In genomic region chr5:123315219-123315866, GRCm38 (mm10) we compare ENCODE assay signal across 11 mouse cellular contexts. TPM values are rescaled to one million over a fixed set of nuclear protein-coding genes. Genes with fewer than 3 reads are reported as not detected.
DNase-seq lines count a peak whose midpoint lies in the region; ATAC-seq lines count a peak whose summit lies in the region.
"Had no signal": no experiment of that assay in that cellular context is flagged by ENCODE, and none has a peak within 500 bp of the region (broad histone marks: within the 10 kb centered on the region; RNA-seq: fewer than 3 reads in every experiment).

No protein-coding gene starts in this region.

- peak; percentile 61 for DNase-seq in hindbrain, embryonic 10.5 days (ENCODE audit: low spot score)
- no peak for DNase-seq in hindbrain, embryonic 14.5 days (ENCODE audit: low spot score)
- DNase-seq in spleen, adult 12 weeks (ENCODE audit: low spot score), result peak; percentile 8
- no peak for DNase-seq in right cerebral cortex, postnatal 25 days
- DNase-seq in layer of hippocampus, postnatal 10 days (ENCODE audit: low spot score in 2 of 2), result no peak
- DNase-seq: kidney, adult 18-20 months had no signal

- H3K4me1 ChIP-seq in hindbrain, embryonic 10.5 days (replicated peaks), result peaks cover 38% of the 10 kb centered on the region
- 0 out of 2 replicates have a peak, but pooled peaks cover 11% of the 10 kb centered on the region for H3K4me1 ChIP-seq in hindbrain, embryonic 14.5 days (replicated peaks; ENCODE audit: control insufficient read depth, insufficient read depth, low read length)
- peaks cover 23% of the 10 kb centered on the region for H3K4me1 ChIP-seq in neural tube, embryonic 13.5 days (replicated peaks)
- peaks cover 18% of the 10 kb centered on the region for H3K4me1 ChIP-seq in neural tube, embryonic 15.5 days
- H3K4me1 ChIP-seq in heart, embryonic 12.5 days (replicated peaks), result peaks cover 36% of the 10 kb centered on the region

- H3K4me2 ChIP-seq in hindbrain, embryonic 14.5 days (replicated peaks), result no peak overlapping the region
- no peak overlapping the region for H3K4me2 ChIP-seq in neural tube, embryonic 13.5 days
- no peak overlapping the region for H3K4me2 ChIP-seq in neural tube, embryonic 15.5 days
- H3K4me2 ChIP-seq in heart, embryonic 12.5 days, result no peak overlapping the region

- no peaks in the 10 kb centered on the region for H3K36me3 ChIP-seq in hindbrain, embryonic 10.5 days
- H3K36me3 ChIP-seq in hindbrain, embryonic 14.5 days (replicated peaks; ENCODE audit: control insufficient read depth, insufficient read depth), result no peaks in the 10 kb centered on the region
- H3K36me3 ChIP-seq in neural tube, embryonic 13.5 days, result no peaks in the 10 kb centered on the region
- no peaks in the 10 kb centered on the region for H3K36me3 ChIP-seq in neural tube, embryonic 15.5 days
- no peaks in the 10 kb centered on the region for H3K36me3 ChIP-seq in heart, embryonic 12.5 days

- peak overlapping the region; percentile 57 for H3K27ac ChIP-seq in hindbrain, embryonic 10.5 days
- H3K27ac ChIP-seq in hindbrain, embryonic 14.5 days, result no peak overlapping the region
- peak overlapping the region; percentile 59; the same call in 1 of the 2 replicates for H3K27ac ChIP-seq in neural tube, embryonic 13.5 days (replicated peaks)
- no peak overlapping the region for H3K27ac ChIP-seq in neural tube, embryonic 15.5 days (replicated peaks)
- no peak overlapping the region for H3K27ac ChIP-seq in heart, embryonic 12.5 days (ENCODE audit: poor library complexity, severe bottlenecking)
- H3K27ac ChIP-seq: liver, embryonic 14.5 days had no signal

- H3K4me3 ChIP-seq in hindbrain, embryonic 10.5 days, result no peak overlapping the region
- no peak overlapping the region for H3K4me3 ChIP-seq in hindbrain, embryonic 14.5 days (replicated peaks; ENCODE audit: low read length)
- H3K4me3 ChIP-seq in neural tube, embryonic 13.5 days, result no peak overlapping the region
- H3K4me3 ChIP-seq in neural tube, embryonic 15.5 days (replicated peaks), result no peak overlapping the region
- H3K4me3 ChIP-seq in heart, embryonic 12.5 days, result no peak overlapping the region

- no peak overlapping the region for H3K9ac ChIP-seq in hindbrain, embryonic 14.5 days
- H3K9ac ChIP-seq in neural tube, embryonic 13.5 days, result no peak overlapping the region
- no peak overlapping the region for H3K9ac ChIP-seq in neural tube, embryonic 15.5 days (replicated peaks)
- H3K9ac ChIP-seq in heart, embryonic 12.5 days, result no peak overlapping the region
- H3K9ac ChIP-seq: liver, embryonic 14.5 days had no signal

- no peaks in the 10 kb centered on the region for H3K9me3 ChIP-seq in hindbrain, embryonic 10.5 days
- no peaks in the 10 kb centered on the region for H3K9me3 ChIP-seq in hindbrain, embryonic 14.5 days (ENCODE audit: control insufficient read depth, low read length)
- no peaks in the 10 kb centered on the region for H3K9me3 ChIP-seq in neural tube, embryonic 13.5 days
- no peaks in the 10 kb centered on the region for H3K9me3 ChIP-seq in neural tube, embryonic 15.5 days (replicated peaks)
- H3K9me3 ChIP-seq in heart, embryonic 12.5 days (replicated peaks), result 0 out of 2 replicates have a peak, but pooled peaks cover 3% of the 10 kb centered on the region

- H3K27me3 ChIP-seq in hindbrain, embryonic 10.5 days (ENCODE audit: insufficient read depth, poor library complexity, severe bottlenecking), result no peaks in the 10 kb centered on the region; the same call in 1 of the 2 replicates
- H3K27me3 ChIP-seq in hindbrain, embryonic 14.5 days (ENCODE audit: control insufficient read depth, insufficient read depth, low read length), result no peaks in the 10 kb centered on the region
- H3K27me3 ChIP-seq in neural tube, embryonic 13.5 days, result no peaks in the 10 kb centered on the region
- no peaks in the 10 kb centered on the region for H3K27me3 ChIP-seq in neural tube, embryonic 15.5 days (replicated peaks)
- H3K27me3 ChIP-seq in heart, embryonic 12.5 days (replicated peaks), result no peaks in the 10 kb centered on the region

- ATAC-seq in hindbrain, embryonic 14.5 days (ENCODE audit: low FRiP score), result no peak
- ATAC-seq in neural tube, embryonic 13.5 days (ENCODE audit: low read depth), result no peak
- ATAC-seq in neural tube, embryonic 15.5 days (ENCODE audit: low FRiP score), result no peak
- no peak for ATAC-seq in heart, embryonic 12.5 days (ENCODE audit: insufficient number of reproducible peaks, low FRiP score)
- ATAC-seq: forebrain, embryonic 16.5 days had no signal

- 29% methylated on average over 10 of the region's 10 CpGs for WGBS in hindbrain, embryonic 10.5 days
- WGBS in hindbrain, embryonic 14.5 days, result 27% methylated on average over 9 of the region's 10 CpGs
- 30% methylated on average over 10 of the region's 10 CpGs for WGBS in neural tube, embryonic 13.5 days
- 31% methylated on average over 10 of the region's 10 CpGs for WGBS in neural tube, embryonic 15.5 days
- 44% methylated on average over 10 of the region's 10 CpGs for WGBS in heart, embryonic 12.5 days

RNA-seq across cellular contexts. Expression of gene Bcl7a, which starts 28.3 kb away (rescaled TPM):
- polyA plus RNA-seq in hindbrain, embryonic 10.5 days (2016; fragmentation: Nextera tagmentation; extraction: Ambion mirVana), result 42.9 and 48.0 TPM in 2 replicates
- polyA plus RNA-seq in hindbrain, embryonic 14.5 days (2014; fragmentation: Nextera tagmentation; extraction: Ambion mirVana), result 35.6 and 36.5 TPM in 2 replicates
- polyA plus RNA-seq in neural tube, embryonic 13.5 days (2015; fragmentation: Nextera tagmentation; extraction: Ambion mirVana), result 47.4 and 52.6 TPM in 2 replicates
- polyA plus RNA-seq in neural tube, embryonic 15.5 days (2015; fragmentation: Nextera tagmentation; extraction: Ambion mirVana), result 30.2 and 31.0 TPM in 2 replicates
- 10 to 100 TPM; 72.7 to 78.5 TPM for total RNA-seq in layer of hippocampus, postnatal 10 days (2021)
- 16.3 and 16.6 TPM in 2 replicates for polyA plus RNA-seq in heart, embryonic 12.5 days (2016; fragmentation: Nextera tagmentation; extraction: Ambion mirVana)

Comparison
In these comparisons a context has a peak if more than half of its experiments do, and no peak if none do; other contexts are left out.
1. DNase-seq: peak in hindbrain, embryonic 10.5 days (single experiment) and spleen, adult 12 weeks (single experiment); none in hindbrain, embryonic 14.5 days (single experiment), right cerebral cortex, postnatal 25 days (single experiment) and layer of hippocampus, postnatal 10 days (0 of 2).
2. H3K27ac ChIP-seq: peak in hindbrain, embryonic 10.5 days (single experiment) and neural tube, embryonic 13.5 days (single experiment); none in hindbrain, embryonic 14.5 days (single experiment), neural tube, embryonic 15.5 days (single experiment) and heart, embryonic 12.5 days (single experiment).